Mouse (Mus musculus): ENCODE measurements around the gene Myo6.

DNA sequence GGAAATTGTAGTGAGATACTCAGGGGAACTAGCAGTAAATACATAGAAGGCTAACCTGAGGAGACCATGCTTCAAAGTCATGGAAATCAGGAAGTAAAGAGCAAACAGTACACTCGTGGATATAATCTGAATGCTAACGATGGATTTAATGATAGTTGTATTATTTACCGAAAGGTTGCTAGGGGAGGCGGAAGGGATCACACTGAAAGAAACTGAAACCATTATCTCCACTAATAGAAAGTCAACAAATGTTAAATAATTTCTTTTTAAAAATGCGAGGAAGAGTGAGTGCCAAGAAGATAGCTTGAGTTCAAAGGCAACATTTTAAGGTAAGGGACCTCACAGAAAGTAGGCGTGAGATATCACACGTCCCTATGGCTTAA lies 186.5 kb downstream of the Myo6 start:
- TF ChIP-seq POLR2A (IDR thresholded peaks at IDR 0.05; ENCODE audit: control insufficient read depth, extremely low read depth, insufficient read depth, low read length, poor library complexity) (no peak), CTCF (IDR thresholded peaks at IDR 0.05; ENCODE audit: borderline replicate concordance, control insufficient read depth, extremely low read depth, insufficient read depth, low read length, poor library complexity) (no peak)
